Mouse (Mus musculus) gastrocnemius, adult 18-20 months (tissue): ENCODE data around the gene Numbl. TPM values are rescaled to one million over a fixed set of nuclear protein-coding genes. Genes with fewer than 3 reads are reported as not detected.

Experiments
- DNase-seq: peaks from one replicate; pipeline ENCODE4 v3.0.0; 2021; ENCODE audit warnings: low spot score
- total RNA-seq, 2 experiments: library from RNA; stranded (reverse); gene quantifications; 2 replicates each; pipeline ENCODE4 v1.2.3; 2021

The Numbl gene
- total RNA-seq, 2 experiments from 2014 or later: 2.2 to 2.8 TPM

GRCm38 (mm10) chr7:27249928-27250327, 8.3 kb upstream of the Numbl start:
- no peak for DNase-seq

DNA sequence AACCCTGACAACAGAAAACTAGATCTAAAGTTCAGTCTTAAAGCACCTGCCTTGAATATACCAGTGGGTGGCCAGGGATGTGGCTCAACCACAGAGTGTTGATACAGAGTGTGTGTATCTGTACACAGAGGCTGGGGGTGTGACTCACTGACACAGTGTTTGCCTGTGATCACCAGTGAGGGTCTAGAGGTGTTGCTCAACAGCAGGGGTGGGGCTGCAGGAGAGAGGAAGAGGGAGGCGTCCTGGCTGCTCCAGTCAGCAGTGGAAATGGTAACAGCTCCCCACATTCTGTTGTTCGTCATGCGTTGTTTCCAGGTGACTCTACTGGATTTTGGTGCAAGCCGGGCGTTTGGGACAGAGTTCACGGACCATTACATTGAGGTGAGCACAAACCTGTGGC, 6.3 kb upstream of the Numbl start:
- no peak for DNase-seq

GRCm38 (mm10) chr7:27255721-27256120, 2.5 kb upstream of the Numbl start:
- peak; percentile 23 for DNase-seq

- DNase-seq: peak; percentile 19
Observed at GRCm38 (mm10) chr7:27257046-27257851, 984 bp upstream of the Numbl start.

DNA sequence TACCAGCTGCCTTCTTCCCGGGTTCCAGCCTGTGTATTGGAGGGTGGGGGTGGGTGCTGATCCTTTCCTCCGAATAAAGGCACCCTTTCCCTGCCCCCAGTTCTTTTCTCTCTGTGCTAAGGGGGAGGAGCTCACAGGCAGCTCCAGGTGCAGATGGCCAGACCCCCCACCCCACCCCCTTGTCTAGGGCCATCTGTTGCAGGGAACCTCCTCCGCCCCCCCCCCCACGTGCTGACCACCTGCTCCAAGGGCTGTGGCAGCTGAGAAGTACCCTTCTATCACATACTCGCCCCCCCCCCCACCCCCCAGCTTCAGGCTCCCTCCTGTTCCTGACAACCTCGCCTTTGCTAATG, 405 bp upstream of the Numbl start:
- DNase-seq: no peak

DNA sequence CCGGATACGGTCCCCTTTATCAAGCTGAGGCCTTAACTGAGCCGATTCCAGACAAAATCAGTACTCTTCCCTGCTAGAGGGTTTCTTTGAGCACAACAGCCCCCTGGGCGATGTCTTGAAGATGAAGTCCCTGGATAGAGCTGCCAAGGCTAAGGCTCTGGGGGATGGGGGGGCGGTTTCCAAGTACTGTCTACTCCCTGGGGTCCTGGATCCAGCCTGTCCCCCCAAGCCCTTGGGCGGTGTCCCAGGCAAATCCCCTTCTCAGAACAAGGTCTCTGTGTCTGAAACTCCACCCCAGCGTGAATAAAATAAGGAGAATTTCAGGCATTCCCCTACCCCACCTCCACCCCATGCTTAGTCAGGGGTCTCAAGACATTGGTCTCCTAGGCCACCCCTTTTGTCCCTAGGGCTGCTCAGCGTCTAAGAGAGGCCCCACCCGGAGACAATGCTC, 1.1 kb downstream of the Numbl start:
- DNase-seq: no peak

DNA sequence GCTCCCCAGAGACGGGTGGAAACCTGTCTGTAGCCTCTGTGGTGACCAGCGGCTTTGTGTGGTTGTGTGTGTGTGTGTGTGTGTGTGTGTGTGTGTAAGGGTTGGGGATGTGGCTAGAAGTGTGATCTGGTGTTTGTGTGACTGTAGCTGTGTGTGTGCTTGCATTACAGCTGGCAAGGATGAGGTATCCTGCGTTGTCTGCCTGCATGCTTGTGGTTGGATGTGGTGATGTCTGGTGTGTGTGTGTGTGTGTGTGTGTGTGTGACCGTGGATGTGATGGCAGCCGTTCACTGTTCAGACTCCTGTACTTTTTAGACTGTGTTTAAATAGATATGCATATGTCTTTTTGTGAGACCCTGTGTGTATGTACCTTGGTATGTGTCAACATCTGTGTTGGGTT, 1.5 kb downstream of the Numbl start:
- DNase-seq: no peak

DNA sequence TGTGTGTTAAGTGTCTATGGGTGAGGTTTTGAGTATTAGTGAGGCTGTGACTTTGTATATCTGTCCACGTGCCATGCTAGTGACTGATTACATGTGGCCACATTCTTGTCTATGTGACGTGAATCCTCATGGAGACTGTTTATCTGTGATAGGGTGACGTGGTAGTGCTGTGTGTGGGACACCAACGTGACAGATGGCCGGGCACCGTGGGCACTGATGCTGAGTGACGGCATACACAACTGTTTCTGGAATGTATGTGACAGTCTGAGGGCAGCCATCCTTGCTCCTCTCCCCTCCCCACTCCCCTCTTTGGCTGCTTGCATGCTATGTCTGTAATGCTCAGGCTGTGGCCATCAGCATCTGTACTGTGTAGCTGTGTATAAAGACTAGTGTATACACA, 2.6 kb downstream of the Numbl start:
- DNase-seq: no peak

GRCm38 (mm10) chr7:27261888-27262287, 3.7 kb downstream of the Numbl start:
- no peak for DNase-seq

- no peak for DNase-seq
Observed at GRCm38 (mm10) chr7:27264761-27265160, 6.5 kb downstream of the Numbl start.

DNA sequence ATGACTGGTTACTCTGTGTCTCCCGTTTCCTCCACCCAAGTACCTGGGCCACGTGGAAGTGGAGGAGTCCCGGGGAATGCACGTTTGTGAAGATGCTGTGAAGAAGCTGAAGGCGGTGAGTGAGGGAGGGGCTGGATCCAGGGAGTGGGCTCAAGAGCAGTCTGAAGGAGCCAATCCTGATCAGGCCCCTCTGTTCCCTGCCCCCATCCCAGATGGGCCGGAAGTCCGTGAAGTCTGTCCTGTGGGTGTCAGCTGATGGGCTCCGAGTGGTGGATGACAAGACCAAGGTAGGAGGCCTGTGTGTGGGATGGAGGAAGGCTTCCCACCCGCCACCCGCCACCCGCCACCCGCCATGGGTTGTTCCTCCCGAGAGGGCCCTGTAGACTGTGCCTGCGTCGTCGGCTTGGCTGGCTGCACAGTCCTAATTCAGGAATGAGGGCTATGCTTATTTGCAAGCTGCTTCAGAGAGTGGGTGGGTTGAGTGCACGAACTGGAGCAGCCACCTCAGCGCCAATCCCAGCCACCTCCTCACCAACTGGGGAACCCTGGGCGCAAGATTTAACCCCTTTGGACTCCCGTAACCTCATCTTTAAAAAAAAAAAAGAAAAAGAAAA, 8.4 kb downstream of the Numbl start:
- no peak for DNase-seq

DNA sequence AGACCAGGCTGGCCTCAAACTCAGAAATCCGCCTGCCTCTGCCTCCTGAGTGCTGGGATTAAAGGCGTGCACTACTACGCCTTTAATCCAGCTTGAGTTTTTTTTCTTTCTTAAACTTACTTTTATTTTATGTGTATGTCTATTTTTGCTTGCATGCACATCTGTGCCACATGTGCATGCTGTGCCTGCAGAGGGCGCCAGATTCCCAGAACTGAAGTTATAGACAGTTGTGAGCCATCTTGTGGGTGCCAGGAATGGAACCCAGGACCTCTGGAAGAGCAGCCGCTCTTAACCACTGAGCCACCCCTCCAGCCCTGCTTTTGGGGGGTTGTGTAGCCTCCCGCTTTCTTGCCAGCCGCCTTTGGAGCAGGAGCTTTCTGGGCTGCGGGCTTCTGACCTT, 13.2 kb downstream of the Numbl start:
- no peak for DNase-seq

- DNase-seq: no peak
Observed at GRCm38 (mm10) chr7:27273739-27274351, 15.6 kb downstream of the Numbl start.

GRCm38 (mm10) chr7:27274916-27275315, 16.7 kb downstream of the Numbl start:
- DNase-seq: no peak

GRCm38 (mm10) chr7:27276021-27276420, 17.8 kb downstream of the Numbl start:
- DNase-seq: no peak

GRCm38 (mm10) chr7:27277191-27277590, 19.0 kb downstream of the Numbl start:
- no peak for DNase-seq

- no peak for DNase-seq
Observed at GRCm38 (mm10) chr7:27281717-27282116, 23.5 kb downstream of the Numbl start.

- no peak for DNase-seq
Observed at GRCm38 (mm10) chr7:27282225-27282624, 24.0 kb downstream of the Numbl start.

- DNase-seq: peak; percentile 70
Observed at GRCm38 (mm10) chr7:27284865-27285697, 26.8 kb downstream of the Numbl start.

DNA sequence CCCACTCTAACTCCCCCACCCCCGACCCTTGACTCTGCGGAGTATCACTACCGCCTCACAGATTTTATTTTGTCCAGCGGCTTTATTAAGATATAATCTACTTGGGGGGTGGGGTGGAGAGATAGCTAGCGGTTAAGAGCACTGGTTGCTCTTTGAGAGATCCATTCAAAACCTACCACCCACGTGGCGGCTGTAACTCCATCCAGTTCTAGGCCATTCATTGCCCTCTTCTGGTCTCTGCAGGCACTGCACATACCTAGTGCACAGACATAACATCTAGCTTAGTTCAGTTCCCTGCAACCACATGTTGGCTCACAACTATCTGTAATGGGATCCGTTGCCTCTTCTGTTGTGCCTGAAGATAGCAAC, 27.4 kb downstream of the Numbl start:
- DNase-seq: peak; percentile 59

- DNase-seq: no peak
Observed at GRCm38 (mm10) chr7:27288732-27289131, 30.5 kb downstream of the Numbl start.

DNA sequence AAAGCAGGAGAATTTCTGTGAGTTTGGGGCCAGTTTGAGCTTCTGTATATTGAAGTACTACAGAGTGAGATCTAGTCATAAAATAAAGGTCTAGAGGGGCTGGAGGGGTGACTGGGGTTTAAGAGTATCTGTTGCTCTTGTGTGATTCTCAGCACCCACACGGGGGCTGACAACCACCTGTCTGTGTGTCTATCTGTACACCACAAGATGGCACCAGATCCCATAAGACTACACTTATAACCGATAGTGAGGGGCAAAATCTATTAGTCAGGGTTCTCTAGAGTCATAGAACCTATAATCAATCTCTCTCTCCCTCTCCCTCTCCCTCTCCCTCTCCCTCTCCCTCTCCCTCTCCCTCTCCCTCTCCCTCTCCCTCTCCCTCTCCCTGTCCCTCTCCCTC, 32.3 kb downstream of the Numbl start:
- no peak for DNase-seq
